Mouse (Mus musculus): Measurements from ENCODE around the gene Stk32c.

The Stk32c gene

GRCm38 (mm10) chr7:139145891-139146290 lies 67.2 kb downstream of the Stk32c start:
- DNase-seq (ENCODE audit: low spot score in 2 of 2) = no peak

GRCm38 (mm10) chr7:139143785-139144184 lies 69.3 kb downstream of the Stk32c start:
- no peak for DNase-seq (ENCODE audit: low spot score in 2 of 2)

GRCm38 (mm10) chr7:139139921-139140461 lies 73.1 kb downstream of the Stk32c start:
- no peak for DNase-seq (ENCODE audit: low spot score in 2 of 2)

GRCm38 (mm10) chr7:139136906-139137491 lies 76.1 kb downstream of the Stk32c start:
- no peak for DNase-seq (ENCODE audit: low spot score in 2 of 2)

DNA sequence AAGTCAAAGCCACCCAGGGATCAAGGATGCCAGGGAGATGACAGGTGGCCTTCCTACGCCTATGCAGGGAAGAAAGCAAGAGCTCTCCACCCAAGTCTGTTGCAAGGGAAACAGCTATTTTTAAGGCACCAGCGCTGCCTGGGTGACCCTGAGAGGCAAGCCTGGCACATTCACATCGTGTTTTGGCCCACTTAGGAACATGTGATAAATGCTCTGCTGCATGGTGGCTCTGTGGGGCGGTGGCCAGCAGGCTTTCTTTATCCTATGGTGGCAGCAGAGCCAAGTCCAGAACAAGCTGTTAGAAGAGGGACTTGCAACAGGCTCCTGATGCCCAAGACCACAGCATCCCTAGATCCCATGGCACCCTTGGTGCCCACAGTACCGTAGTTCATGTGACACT lies 77.9 kb downstream of the Stk32c start:
- no peak for DNase-seq (ENCODE audit: low spot score in 2 of 2)

- no peak for DNase-seq (ENCODE audit: low spot score in 2 of 2)
Observed at GRCm38 (mm10) chr7:139133446-139133845, 79.7 kb downstream of the Stk32c start.

GRCm38 (mm10) chr7:139131538-139131937 lies 81.6 kb downstream of the Stk32c start:
- DNase-seq (ENCODE audit: low spot score in 2 of 2) = no peak

DNA sequence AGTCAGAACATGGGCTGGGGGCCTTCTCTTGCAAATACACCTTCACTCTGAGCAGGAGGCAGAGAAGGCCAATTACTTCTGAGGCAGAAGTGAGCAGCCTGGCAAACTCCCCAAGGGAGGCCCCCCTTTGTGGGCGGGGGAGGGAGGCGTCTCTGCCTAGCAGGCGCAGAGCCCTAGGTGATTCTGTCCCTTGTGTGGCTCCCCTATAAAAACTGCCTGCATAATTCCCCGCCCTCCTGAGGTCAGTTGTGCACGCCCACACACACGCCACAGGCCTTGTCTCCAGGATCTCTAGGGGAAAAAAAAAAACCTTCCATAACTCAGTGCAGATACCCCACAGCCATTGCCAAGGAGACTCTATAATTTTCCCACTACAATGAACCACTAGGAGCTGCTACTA lies 82.7 kb downstream of the Stk32c start:
- no peak for DNase-seq (ENCODE audit: low spot score in 2 of 2)

- no peak for DNase-seq (ENCODE audit: low spot score in 2 of 2)
Observed at GRCm38 (mm10) chr7:139128994-139129393, 84.1 kb downstream of the Stk32c start.

DNA sequence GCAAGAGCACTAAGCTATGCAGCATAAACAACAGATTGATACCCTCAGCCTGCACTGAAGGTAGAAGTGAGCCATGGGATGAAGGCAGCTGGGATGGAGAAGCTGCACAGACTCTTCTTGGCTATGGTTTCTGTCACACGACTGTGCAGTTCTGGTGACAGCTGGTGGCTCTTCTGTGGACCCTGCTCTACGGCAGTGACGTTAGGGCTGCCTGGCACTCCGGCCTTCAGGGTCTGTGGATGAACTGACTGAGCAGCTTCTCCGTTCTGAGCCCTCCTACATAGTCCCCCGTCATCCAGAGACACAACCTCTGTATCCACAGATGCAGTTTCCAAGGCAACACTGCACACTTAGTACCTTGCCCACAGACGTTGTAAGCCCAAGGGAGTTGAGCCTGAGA lies 86.6 kb downstream of the Stk32c start:
- no peak for DNase-seq (ENCODE audit: low spot score in 2 of 2)

GRCm38 (mm10) chr7:139125881-139126280 lies 87.2 kb downstream of the Stk32c start:
- no peak for DNase-seq (ENCODE audit: low spot score in 2 of 2)

DNA sequence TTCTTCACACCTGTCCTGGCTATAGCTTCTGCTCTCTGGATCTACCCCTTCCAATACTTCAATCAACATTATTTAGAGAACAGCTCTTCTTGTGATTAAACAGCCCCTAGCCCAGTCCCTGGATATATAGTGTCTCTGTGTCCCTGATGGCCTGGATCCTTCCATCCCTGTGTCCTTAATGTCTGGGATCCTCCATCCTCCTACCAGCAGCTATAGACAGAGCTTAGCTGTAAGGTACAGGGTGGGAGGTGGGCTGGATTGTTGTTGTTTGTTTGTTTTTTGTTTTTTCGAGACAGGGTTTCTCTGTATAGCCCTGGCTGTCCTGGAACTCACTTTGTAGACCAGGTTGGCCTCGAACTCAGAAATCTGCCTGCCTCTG lies 93.3 kb downstream of the Stk32c start:
- no peak for DNase-seq (ENCODE audit: low spot score in 2 of 2)

GRCm38 (mm10) chr7:139119152-139119774 lies 93.8 kb downstream of the Stk32c start:
- DNase-seq (ENCODE audit: low spot score in 2 of 2) = peak; percentile 67 to 82

- DNase-seq (ENCODE audit: low spot score in 2 of 2) = no peak
Observed at GRCm38 (mm10) chr7:139107908-139108650, 105.0 kb downstream of the Stk32c start.

DNA sequence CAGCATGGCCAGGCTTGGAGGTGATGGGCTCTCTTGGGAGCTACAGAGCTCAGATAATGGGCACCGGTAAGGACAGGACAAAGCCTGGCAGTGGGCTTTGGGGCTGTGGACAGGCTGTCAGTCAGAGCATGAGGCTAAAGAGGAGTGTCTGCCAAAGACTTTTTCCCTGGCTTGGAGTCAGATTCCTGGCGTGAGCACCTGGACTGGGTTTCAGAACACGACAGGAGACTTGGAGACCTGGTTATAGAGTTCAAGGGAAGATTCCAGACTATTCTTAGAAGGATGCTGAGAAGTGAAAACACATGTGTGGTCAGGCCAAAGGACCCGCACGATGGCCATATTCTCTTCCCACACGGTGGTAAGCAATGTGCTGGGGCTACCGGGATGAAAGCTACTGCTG lies 107.4 kb downstream of the Stk32c start:
- DNase-seq (ENCODE audit: low spot score in 2 of 2) = no peak

GRCm38 (mm10) chr7:139105076-139105475 lies 108.0 kb downstream of the Stk32c start:
- no peak for DNase-seq (ENCODE audit: low spot score in 2 of 2)

- no peak for DNase-seq (ENCODE audit: low spot score in 2 of 2)
Observed at GRCm38 (mm10) chr7:139103960-139104381, 109.1 kb downstream of the Stk32c start.

GRCm38 (mm10) chr7:139101826-139102225 lies 111.3 kb downstream of the Stk32c start:
- DNase-seq (ENCODE audit: low spot score in 2 of 2) = no peak

DNA sequence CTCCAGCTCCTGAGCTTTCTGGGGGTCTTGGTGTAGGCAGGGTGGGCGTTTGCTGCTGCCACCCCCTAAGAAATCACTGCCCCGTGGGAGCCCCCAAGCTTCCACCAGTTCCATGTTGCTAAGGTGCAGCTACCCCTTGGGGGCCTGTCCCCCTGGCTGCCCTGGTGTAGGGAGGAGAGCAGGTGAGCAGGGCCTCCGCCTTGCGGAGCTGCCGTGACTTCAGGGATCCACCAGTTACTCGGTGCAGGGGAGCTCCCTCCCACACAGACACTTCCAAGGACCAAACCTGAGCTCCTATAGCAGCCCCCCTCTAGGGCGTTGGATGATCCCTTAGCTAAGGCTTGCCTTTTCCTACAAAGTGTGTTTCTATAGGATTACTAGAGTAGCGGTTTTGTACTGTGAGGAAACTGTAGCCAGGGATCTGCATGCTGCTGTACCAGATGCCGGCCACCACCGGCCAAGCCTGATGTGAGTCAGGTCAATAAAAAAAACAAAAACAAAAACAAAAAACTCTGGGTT lies 111.8 kb downstream of the Stk32c start:
- DNase-seq (ENCODE audit: low spot score in 2 of 2) = no peak

DNA sequence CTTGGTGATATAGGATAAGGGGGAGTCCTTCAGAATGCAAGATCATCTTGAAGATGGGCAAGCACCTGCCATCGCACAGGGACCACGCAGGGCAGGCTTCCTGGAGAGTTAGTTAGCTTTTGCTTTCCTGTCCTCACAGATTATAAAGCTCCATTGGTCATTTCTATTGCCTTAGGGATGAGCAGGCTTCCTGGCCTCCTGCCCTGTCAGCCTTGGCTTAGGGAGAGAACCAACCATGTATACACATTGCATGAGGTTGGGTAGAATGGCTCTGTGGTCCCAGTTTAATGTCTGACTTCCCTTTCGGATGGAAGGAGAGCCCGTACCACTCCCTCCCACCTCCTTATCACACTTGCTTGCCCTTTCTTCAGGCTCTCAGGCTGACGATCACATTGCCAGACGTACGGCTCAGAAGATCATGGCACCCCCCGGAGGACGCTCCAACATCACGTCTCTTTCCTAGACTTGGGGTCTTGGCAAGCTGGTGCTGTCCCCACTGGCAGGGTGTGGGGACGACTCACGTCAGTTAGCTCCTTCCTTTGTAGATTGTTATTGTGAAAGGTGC lies 112.5 kb downstream of the Stk32c start:
- no peak for DNase-seq (ENCODE audit: low spot score in 2 of 2)

DNA sequence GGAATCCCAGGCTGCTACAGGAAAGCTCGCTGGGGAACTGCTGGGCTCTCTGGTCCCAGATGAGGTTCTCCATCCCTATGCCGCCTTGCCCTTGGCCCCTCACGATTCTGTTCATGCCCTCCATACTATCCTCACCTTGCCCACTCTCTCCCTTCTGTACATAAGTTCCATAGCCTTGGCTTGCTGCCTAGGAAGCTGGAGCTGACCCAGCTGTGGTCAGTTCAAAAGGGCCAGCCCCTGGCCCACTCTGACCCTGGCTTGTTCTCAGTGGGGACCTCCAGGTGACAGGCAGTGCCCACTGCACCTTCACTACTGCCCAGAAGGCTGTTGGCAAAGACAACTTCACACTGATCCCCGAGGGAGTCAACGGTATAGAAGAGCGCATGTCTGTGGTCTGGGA lies 116.7 kb downstream of the Stk32c start:
- no peak for DNase-seq (ENCODE audit: low spot score in 2 of 2)

GRCm38 (mm10) chr7:139095282-139095681 lies 117.8 kb downstream of the Stk32c start:
- DNase-seq (ENCODE audit: low spot score in 2 of 2) = no peak

All from urinary bladder, adult 18-20 months (tissue).